Mouse (Mus musculus) common myeloid progenitor, adult 5-6 weeks (primary cell): ENCODE results near the gene Gsta4. TPM values are rescaled to one million over a fixed set of nuclear protein-coding genes. Genes with fewer than 3 reads are reported as not detected.
"Not testable (repeated sequence)": the region's sequence is repeated elsewhere in the genome, so short reads cannot be mapped to it uniquely, and the experiment has no call there.

ENCODE experiments used
- ATAC-seq: replicated peaks from 2 replicates; pipeline ENCODE4 v1.8.0; 2016; ENCODE audit warnings: low read depth, mild to moderate bottlenecking, moderate TSS enrichment, inconsistent platforms; ENCODE audit not compliant: poor library complexity, severe bottlenecking
- total RNA-seq: library from RNA; stranded (forward); fragments of 200-1000, 187-1606 nt; gene quantifications from 2 replicates; pipeline ENCODE4 v1.2.3, GENCODE M21; 2017

The Gsta4 gene
- total RNA-seq, 1 experiment from 2014 or later = 6.6 TPM

DNA sequence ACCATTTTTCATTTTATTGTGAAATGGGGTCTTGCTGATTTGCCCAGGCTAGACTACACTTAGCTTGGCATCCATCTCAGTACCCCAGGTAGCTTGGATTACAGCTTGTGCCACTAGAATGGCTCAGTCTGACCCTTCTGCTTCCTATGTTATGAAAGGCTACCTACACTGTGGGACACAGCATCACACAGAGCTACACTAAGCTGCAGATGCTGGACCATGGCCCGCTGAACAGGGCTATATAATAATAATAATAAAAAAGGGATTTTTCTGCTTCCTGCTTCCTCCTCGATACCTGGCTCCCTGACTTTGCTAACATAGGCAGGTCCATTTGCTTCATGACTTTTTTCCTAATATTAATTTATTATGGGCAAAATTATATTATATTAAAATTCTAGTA is 41.8 kb downstream of the Gsta4 start:
- no peak for ATAC-seq

GRCm38 (mm10) chr9:78225304-78225703 is 42.7 kb downstream of the Gsta4 start:
- ATAC-seq = peak; percentile 73

DNA sequence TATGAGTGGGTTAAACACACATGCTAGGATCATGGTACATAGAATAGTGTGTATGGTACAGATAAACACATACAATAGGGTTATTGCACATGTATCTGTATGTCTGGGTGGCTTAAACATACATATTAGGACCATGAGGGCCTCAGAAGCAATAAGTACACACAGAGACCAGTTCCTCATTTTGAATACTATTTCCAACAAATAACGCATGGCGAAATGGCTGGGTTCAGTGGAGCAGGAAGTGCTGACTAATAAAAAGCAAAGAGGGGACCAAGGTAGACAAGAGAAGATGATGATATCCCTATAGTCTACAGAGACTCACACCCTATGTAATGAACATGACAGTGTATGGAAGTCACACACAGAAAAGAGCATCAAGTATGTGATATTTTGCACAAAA is 45.5 kb downstream of the Gsta4 start:
- ATAC-seq = no peak

DNA sequence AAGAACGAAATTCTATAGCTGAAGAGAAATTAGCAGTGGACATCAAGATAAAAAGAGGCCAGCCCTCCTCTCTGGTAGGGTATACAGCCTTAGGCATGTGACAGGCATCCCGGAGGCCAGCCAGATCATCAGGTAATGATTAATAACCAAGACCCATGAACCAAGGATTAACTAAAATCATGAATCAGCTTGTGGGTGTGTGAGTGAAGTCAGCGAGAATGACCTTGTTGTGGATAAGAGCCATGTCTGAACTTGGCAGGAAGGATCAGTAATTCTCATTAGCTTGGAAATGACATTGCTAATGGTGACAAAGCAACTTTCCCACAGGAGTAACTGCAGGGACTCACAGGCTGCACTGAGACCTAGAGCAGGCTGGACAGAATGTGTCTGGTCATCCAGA is 47.1 kb downstream of the Gsta4 start:
- not testable (repeated sequence) for ATAC-seq

- ATAC-seq = not testable (repeated sequence)
These were observed 47.9 kb downstream of the Gsta4 start, which contains the start of gene Gsta1 for GRCm38 (mm10) chr9:78230461-78230860. Gsta1 (plus strand) TSS chr9:78230656.

DNA sequence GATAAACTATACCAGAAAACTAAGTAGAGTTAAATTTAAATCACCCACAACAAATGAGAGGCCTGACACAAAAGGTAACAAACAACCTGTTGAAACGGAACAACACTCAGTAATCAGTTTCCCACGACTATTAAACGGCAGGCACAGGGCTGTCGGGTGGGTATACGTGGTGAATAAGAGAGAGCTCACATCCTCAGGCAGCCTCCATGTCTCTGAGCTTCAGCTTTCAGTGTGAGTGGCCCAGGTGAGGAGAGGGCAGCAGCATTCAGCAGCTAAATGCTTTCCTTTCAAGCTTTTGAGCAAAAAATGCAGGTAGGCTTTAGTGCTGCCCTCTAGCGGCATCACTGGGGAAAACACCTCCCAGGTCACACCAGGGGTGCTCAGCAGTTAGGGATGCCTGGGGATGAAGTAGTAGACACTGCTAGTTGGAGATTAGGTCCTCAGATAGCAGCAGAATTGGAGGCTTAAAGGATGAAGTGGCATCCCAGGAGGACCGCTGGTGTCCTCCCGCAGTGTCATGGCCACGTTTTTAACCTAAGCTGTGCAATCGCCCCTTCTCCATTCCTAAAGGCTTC is 50.6 kb downstream of the Gsta4 start:
- peak; percentile 76 for ATAC-seq

GRCm38 (mm10) chr9:78255683-78256470 is 73.3 kb downstream of the Gsta4 start:
- ATAC-seq = not testable (repeated sequence)

DNA sequence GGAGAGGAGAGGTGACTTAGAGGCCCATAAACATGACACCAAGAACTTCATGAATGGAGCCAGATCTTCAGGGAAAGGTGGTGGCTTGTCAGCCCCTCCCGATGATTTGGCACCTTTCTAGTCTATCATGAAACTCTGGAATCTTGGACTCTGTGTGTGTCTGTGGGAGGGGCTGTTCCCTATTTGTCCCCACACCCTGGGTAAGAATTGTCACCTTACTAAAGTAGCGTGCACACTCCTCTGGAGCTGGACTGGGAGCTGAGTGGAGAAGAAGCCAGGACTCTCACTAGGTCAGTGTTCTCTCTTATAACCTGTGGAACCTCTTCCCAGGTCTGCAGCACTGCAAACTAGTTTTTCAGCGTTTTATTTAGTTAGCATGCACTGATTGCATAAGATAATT is 74.3 kb downstream of the Gsta4 start, which contains the start of gene Gm3776:
TSS of gene Gm3776 (plus strand) at position 216 of the 400 bp plus-strand sequence.
- not testable (repeated sequence) for ATAC-seq

Other genes starting within 250 kb of the Gsta4 start
- not detected in 2 replicates for gene Gcm1, start 130.8 kb upstream of the Gsta4 start, total RNA-seq
- gene Fbxo9, start 73.7 kb upstream of the Gsta4 start, total RNA-seq = 62.7 and 68.9 TPM in 2 replicates
- 17.9 and 27.0 TPM in 2 replicates for gene Ick, start 73.6 kb upstream of the Gsta4 start, total RNA-seq
- not detected in 2 replicates for gene Gsta1, start 47.9 kb downstream of the Gsta4 start, total RNA-seq
- not detected in 2 replicates for gene Gm3776, start 74.4 kb downstream of the Gsta4 start, total RNA-seq
- not detected in 2 replicates for gene Gm10639, start 107.1 kb downstream of the Gsta4 start, total RNA-seq
- gene Omt2a, start 132.0 kb downstream of the Gsta4 start, total RNA-seq = not detected in 2 replicates
- not detected in 2 replicates for gene Omt2b, start 144.8 kb downstream of the Gsta4 start, total RNA-seq
- not detected in 2 replicates for gene Gsta2, start 173.0 kb downstream of the Gsta4 start, total RNA-seq
- not detected in 2 replicates for gene Dppa5a, start 185.4 kb downstream of the Gsta4 start, total RNA-seq
- not detected in 2 replicates for gene Ooep, start 196.0 kb downstream of the Gsta4 start, total RNA-seq
- 0.37 and 0.82 TPM in 2 replicates for gene Ddx43, start 213.0 kb downstream of the Gsta4 start, total RNA-seq